Mouse (Mus musculus) midbrain, embryonic 15.5 days (tissue): ENCODE measurements at regions not wholly inside any gene's neighbourhood (a gene's known extent, or its start where the extent isn't known, plus 50 kb on each side); places are given as distances from the start of the nearest gene placed in this dataset.
A peak's percentile ranks its signal among the peaks of the same experiment; 100 is the strongest.
"Not testable (repeated sequence)": the region's sequence is repeated elsewhere in the genome, so short reads cannot be mapped to it uniquely, and the experiment has no call there.

ENCODE experiments used
- ATAC-seq: fragments of 200-750 bp; cut with Nextera tagmentation; replicated peaks from 2 replicates; pipeline ENCODE4 v1.8.0; 2017; ENCODE audit warnings: moderate TSS enrichment
- H3K27ac ChIP-seq: fragments of 300-500 bp; sonication (generic); 2 replicates; pipeline ENCODE4 v1.5.1; 2015; ENCODE audit warnings: mild to moderate bottlenecking, inconsistent platforms
- H3K27me3 ChIP-seq: fragments of 300-500 bp; sonication (generic); replicated peaks from 2 replicates; pipeline ENCODE4 v1.6.1; 2015; ENCODE audit warnings: inconsistent platforms
- H3K36me3 ChIP-seq: fragments of 300-500 bp; sonication (generic); replicated peaks from 2 replicates; pipeline ENCODE4 v1.6.1; 2015; ENCODE audit warnings: inconsistent platforms
- H3K4me1 ChIP-seq: fragments of 300-500 bp; sonication (generic); 2 replicates; pipeline ENCODE4 v1.6.1; 2015; ENCODE audit warnings: inconsistent platforms
- H3K4me2 ChIP-seq: fragments of 300-500 bp; sonication (generic); 2 replicates; pipeline ENCODE4 v1.6.1; 2015; ENCODE audit warnings: inconsistent platforms, mild to moderate bottlenecking, moderate library complexity
- H3K4me3 ChIP-seq: fragments of 300-500 bp; sonication (generic); 2 replicates; pipeline ENCODE4 v1.5.1; 2015; ENCODE audit warnings: mild to moderate bottlenecking, inconsistent platforms
- H3K9ac ChIP-seq: fragments of 300-500 bp; sonication (generic); 2 replicates; pipeline ENCODE4 v1.6.1; 2015; ENCODE audit warnings: mild to moderate bottlenecking, inconsistent platforms
- H3K9me3 ChIP-seq: fragments of 300-500 bp; sonication (generic); 2 replicates; pipeline ENCODE4 v1.6.1; 2016; ENCODE audit warnings: inconsistent platforms
- WGBS: fragments of 180-500 bp; shearing (Covaris S2); methylation state at CpG from one replicate; pipeline ENCODE4 v1.1.7; 2015; ENCODE audit warnings: mixed read lengths; 5-methylcytosine and 5-hydroxymethylcytosine counted together

DNA sequence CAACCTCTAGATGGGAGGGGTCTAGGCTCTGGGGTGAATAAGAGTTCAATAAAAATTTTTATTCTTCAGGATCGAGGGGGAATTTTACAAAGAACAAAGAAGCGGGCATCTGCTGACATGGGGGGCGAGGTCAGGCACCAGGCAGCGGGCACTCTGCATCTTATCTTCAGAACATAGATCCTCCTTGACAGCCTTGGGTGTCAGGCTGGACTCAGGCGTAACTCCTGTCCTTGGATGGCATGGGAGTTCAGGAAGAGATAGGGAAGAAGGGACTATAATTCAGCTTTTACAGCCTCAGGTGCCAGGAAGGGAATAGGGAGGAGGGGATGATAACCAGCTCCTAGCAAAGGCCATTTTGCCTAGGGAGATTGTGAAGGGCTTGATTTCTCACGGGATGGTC, 753.1 kb downstream of the Gm10330 start:
- H3K4me1 ChIP-seq, H3K27me3 ChIP-seq, H3K36me3 ChIP-seq, H3K4me3 ChIP-seq, H3K4me2 ChIP-seq, H3K9ac ChIP-seq, H3K27ac ChIP-seq, H3K9me3 ChIP-seq, ATAC-seq: not testable (repeated sequence)
- WGBS = 83% methylated on average over 6 of the region's 6 CpGs

GRCm38 (mm10) chr12:23023556-23023955, 756.5 kb downstream of the Gm10330 start:
- not testable (repeated sequence) for H3K4me3 ChIP-seq, H3K4me1 ChIP-seq, H3K36me3 ChIP-seq, H3K27me3 ChIP-seq, H3K27ac ChIP-seq, ATAC-seq, H3K9ac ChIP-seq, H3K9me3 ChIP-seq, H3K4me2 ChIP-seq
- WGBS = 84% methylated on average over 8 of the region's 8 CpGs

GRCm38 (mm10) chr12:23010199-23010598, 769.9 kb downstream of the Gm10330 start:
- H3K4me2 ChIP-seq = peak overlapping the region; percentile 41
- H3K9me3 ChIP-seq, H3K27ac ChIP-seq, H3K36me3 ChIP-seq, H3K9ac ChIP-seq, H3K4me1 ChIP-seq, ATAC-seq, H3K27me3 ChIP-seq: not testable (repeated sequence)
- WGBS = 2% methylated on average over 35 of the region's 37 CpGs
- H3K4me3 ChIP-seq = peak overlapping the region; percentile 38

- not testable (repeated sequence) for H3K27ac ChIP-seq, H3K9ac ChIP-seq, H3K4me1 ChIP-seq, H3K27me3 ChIP-seq, H3K36me3 ChIP-seq, H3K9me3 ChIP-seq, ATAC-seq
- 3% methylated on average over 24 of the region's 48 CpGs for WGBS
- peak overlapping the region; percentile 41 for H3K4me2 ChIP-seq
- peak overlapping the region; percentile 38 for H3K4me3 ChIP-seq
Observed at GRCm38 (mm10) chr12:23009662-23010061, 770.4 kb downstream of the Gm10330 start.
